Mouse (Mus musculus): ENCODE measurements at regions not wholly inside any gene's neighbourhood (a gene's known extent, or its start where the extent isn't known, plus 50 kb on each side); places are given as distances from the start of the nearest gene placed in this dataset.

DNA sequence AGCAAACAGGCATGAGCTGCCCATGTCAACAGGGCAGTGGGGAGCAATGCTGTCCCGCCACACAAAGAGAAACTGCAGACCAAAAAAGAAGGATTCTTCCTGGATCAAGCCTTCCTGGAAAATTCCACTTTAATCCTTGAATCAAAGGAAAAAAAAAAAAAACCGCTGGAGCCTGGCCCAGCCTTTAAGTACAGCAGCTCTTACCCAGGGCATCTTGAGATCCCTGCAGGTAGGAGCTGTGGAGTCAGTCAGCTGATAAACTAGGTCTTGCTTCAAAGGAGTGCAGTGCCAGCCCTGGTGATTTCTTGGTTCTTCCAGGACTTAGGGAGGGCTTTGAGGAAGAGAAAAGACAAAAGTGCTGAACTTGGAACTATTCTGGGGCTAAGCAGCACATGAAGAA, 181.6 kb upstream of the Dyrk2 start:
- no peak overlapping the region for H3K4me3 ChIP-seq (replicated peaks)
- H3K9ac ChIP-seq (replicated peaks) = no peak overlapping the region
- H3K9me3 ChIP-seq (replicated peaks) = no peaks in the 10 kb centered on the region
- peaks cover 15% of the 10 kb centered on the region for H3K4me1 ChIP-seq
- H3K27ac ChIP-seq (replicated peaks) = no peak overlapping the region
- no peaks in the 10 kb centered on the region for H3K27me3 ChIP-seq (replicated peaks)
- no peak for ATAC-seq (ENCODE audit: low FRiP score)
- no peaks in the 10 kb centered on the region for H3K36me3 ChIP-seq
- no peak overlapping the region for H3K4me2 ChIP-seq
- WGBS = 77% methylated on average over 2 of the region's 2 CpGs

DNA sequence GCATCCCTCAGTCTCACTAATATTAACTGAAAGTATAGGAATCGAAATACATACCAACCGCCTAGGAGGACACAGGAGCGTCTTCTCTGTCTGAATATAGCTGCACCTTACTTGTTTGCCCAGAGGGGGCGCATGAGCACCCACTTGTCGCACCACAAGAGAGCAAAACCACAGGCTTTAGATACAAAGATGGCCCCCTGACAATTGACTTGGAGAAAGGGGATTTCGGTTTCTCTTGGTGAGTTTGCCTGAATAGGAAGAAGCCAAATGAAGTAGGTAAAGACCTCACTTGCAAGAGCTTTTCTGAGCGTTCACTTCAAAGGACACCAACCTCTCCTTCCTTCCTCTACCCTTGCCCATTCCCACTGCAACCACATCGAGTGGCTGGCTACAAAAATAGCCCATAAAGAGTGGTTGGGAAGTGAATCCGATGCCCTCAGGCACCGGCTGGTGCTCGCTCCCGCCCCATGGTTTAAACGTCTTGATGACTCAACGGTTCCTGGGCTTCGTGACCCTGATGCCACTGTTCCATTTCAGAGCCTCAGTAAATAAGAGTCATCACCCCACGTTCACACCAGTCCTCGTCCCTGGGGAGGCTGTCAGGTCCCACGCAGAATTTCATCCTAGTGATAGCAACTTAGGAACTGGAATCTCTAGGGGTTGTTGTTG, 180.1 kb upstream of the Dyrk2 start:
- Histone ChIP-seq H3K9me3 (replicated peaks) (no peaks in the 10 kb centered on the region), H3K36me3 (no peaks in the 10 kb centered on the region), H3K4me1 (peaks cover 7% of the 10 kb centered on the region), H3K27ac (replicated peaks) (no peak overlapping the region), H3K4me3 (replicated peaks) (no peak overlapping the region), H3K4me2 (no peak overlapping the region), H3K27me3 (replicated peaks) (no peaks in the 10 kb centered on the region), H3K9ac (replicated peaks) (no peak overlapping the region)
- WGBS = 81% methylated on average over 18 of the region's 18 CpGs
- ATAC-seq (ENCODE audit: low FRiP score) = no peak

DNA sequence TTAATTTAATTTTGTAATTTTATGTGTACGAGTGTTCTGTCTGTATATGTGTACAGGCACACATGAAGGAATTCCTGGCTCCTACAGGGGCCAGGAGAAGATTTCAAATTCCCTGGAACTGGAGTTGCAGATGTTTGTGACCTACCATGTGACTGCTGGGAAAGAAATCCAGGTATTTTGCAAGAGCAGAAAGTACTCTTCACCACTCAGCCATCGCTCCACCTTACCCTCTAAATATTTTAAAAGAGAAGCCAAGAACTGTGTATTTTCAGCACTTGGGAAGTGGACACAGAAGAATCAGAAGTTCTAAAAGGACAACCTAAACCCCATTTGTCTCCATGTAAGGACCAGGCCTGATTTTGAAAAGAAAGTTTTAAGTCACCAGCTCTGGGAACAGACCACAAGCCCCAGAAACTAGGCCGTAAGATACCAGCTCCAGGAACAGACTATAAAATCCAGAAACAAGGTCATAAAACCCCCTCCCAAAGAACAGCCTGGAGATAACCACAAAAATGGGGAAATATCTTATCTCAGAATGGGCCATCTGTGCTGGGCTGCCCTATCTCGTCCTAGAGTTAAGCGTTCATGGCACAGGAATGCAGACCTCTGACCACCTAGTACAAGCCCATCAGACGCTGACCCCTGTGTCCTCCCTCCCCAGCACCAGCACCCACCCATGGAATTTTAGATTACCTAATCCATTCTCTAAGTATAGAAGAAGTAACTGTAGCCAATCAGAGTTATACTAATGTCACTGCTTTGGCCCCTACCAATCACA, 178.8 kb upstream of the Dyrk2 start:
- no peaks in the 10 kb centered on the region for H3K4me1 ChIP-seq
- H3K27me3 ChIP-seq (replicated peaks) = no peaks in the 10 kb centered on the region
- 92% methylated on average over 6 of the region's 6 CpGs for WGBS
- no peak overlapping the region for H3K4me2 ChIP-seq
- no peaks in the 10 kb centered on the region for H3K9me3 ChIP-seq (replicated peaks)
- no peak overlapping the region for H3K9ac ChIP-seq (replicated peaks)
- H3K4me3 ChIP-seq (replicated peaks) = no peak overlapping the region
- H3K27ac ChIP-seq (replicated peaks) = no peak overlapping the region
- no peak for ATAC-seq (ENCODE audit: low FRiP score)
- H3K36me3 ChIP-seq = no peaks in the 10 kb centered on the region

DNA sequence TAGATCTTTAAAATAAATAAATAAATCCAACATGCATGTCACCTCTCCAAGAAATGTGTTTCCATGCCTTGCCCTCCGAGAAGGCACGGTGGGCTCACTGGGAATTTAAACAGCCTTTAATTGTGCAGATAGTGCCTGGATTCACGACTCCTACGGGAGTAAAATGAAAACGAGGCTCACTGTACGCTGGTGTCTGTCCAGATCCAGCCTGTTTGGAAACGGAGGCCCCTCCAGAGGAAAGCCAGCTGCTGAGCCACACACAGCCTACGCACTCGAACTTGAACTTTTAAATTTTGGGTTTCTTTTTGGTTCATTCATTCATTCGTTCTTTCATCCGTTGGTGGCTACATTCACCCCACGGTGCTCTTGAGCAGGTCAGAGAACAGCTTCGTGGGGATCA, 175.1 kb upstream of the Dyrk2 start:
- 79% methylated on average over 13 of the region's 13 CpGs for WGBS
- Histone ChIP-seq H3K9ac (replicated peaks) (no peak overlapping the region), H3K27ac (replicated peaks) (no peak overlapping the region), H3K36me3 (no peaks in the 10 kb centered on the region), H3K4me2 (no peak overlapping the region), H3K27me3 (replicated peaks) (no peaks in the 10 kb centered on the region), H3K4me3 (replicated peaks) (no peak overlapping the region), H3K4me1 (no peaks in the 10 kb centered on the region), H3K9me3 (replicated peaks) (no peaks in the 10 kb centered on the region)
- no peak for ATAC-seq (ENCODE audit: low FRiP score)

DNA sequence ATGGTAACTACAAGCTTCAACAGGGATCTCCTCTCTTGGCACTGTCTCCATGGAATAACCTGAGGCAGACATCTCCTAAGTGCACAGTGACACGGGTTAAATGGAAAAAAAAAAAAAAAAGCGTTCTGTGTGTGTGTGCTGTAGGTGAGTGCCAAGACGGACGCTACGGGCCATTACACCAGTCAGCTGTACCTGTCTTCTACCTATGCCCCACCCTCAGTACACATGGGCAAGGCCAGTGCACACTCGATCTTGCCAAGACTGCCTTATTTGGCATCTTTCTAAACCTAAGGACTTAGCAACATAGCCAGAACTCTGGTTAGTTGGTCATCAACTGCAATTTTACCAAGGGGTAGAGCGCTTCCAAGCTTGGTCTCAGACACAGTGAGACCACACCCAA, 173.1 kb upstream of the Dyrk2 start:
- no peak overlapping the region for H3K4me3 ChIP-seq (replicated peaks)
- no peaks in the 10 kb centered on the region for H3K36me3 ChIP-seq
- H3K27me3 ChIP-seq (replicated peaks) = no peaks in the 10 kb centered on the region
- no peaks in the 10 kb centered on the region for H3K9me3 ChIP-seq (replicated peaks)
- no peak overlapping the region for H3K9ac ChIP-seq (replicated peaks)
- no peak for ATAC-seq (ENCODE audit: low FRiP score)
- no peak overlapping the region for H3K4me2 ChIP-seq
- no peak overlapping the region for H3K27ac ChIP-seq (replicated peaks)
- H3K4me1 ChIP-seq = no peaks in the 10 kb centered on the region
- WGBS = 93% methylated on average over 7 of the region's 7 CpGs

DNA sequence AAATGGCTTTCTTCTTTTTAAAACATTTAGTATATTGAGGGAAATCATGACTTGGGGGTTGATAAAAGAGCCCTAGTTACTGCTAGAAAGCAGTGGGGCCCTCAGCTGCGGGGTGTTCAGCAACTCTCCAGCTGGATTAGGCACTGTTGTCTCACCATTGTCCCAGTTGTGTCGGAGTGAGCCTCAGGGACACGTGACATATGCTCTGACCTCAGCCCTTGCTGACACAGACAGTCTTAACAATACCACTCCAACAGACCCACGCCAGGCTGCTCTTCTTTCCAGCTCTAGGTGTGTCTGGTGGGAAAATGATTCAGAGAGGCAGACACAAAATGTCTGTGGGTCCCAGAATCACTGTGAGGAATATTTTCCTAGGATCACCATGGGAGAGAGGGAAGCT, 170.2 kb upstream of the Dyrk2 start:
- no peak overlapping the region for H3K9ac ChIP-seq (replicated peaks)
- no peak overlapping the region for H3K4me2 ChIP-seq
- H3K4me1 ChIP-seq = no peaks in the 10 kb centered on the region
- H3K27me3 ChIP-seq (replicated peaks) = no peaks in the 10 kb centered on the region
- ATAC-seq (ENCODE audit: low FRiP score) = no peak
- H3K36me3 ChIP-seq = no peaks in the 10 kb centered on the region
- no peak overlapping the region for H3K27ac ChIP-seq (replicated peaks)
- WGBS = 26% methylated on average over 4 of the region's 4 CpGs
- H3K4me3 ChIP-seq (replicated peaks) = no peak overlapping the region
- no peaks in the 10 kb centered on the region for H3K9me3 ChIP-seq (replicated peaks)

DNA sequence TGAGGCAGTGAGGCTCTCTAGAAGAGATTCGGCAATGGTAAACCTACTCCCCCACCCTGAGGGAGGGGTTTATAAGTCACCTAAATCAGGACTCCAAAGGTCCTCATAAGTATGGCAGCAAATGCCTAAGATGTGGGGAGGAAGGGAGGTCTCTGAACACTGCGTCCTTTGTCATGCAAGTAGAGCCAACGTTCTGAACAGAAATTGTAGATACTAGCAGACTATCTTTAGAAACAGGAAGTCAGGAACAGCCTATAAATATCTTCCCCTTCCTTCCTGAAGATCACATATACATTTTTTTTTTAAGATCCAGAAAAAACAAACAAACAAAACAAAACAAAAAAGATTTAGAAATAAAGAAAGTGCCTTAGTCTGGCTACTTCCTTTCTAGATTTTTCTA, 169.7 kb upstream of the Dyrk2 start:
- Histone ChIP-seq H3K27ac (replicated peaks) (no peak overlapping the region), H3K4me3 (replicated peaks) (no peak overlapping the region), H3K9me3 (replicated peaks) (no peaks in the 10 kb centered on the region), H3K27me3 (replicated peaks) (no peaks in the 10 kb centered on the region), H3K9ac (replicated peaks) (no peak overlapping the region), H3K4me2 (no peak overlapping the region), H3K4me1 (no peaks in the 10 kb centered on the region), H3K36me3 (no peaks in the 10 kb centered on the region)
- 66% methylated on average over 3 of the region's 3 CpGs for WGBS
- ATAC-seq (ENCODE audit: low FRiP score) = no peak

DNA sequence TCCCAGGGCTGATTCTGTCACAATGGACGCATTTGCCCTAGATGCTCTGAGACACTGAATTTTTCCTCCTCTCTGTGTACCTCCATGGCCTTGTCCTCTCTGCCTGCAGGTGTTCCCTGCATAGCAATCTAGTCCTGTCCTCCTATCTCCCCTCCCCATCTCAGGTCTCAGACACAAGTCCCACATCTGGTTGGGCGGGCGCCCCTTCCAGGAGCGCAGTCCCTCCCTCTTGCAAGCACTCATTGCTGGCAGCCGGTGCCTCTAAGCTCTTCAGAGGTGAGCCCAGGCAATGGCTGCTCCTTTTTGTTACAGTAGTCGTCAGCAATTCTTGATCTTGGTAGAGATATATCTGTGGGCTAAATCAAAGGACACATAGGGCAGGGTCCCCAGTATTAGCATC, 169.0 kb upstream of the Dyrk2 start:
- Histone ChIP-seq H3K9ac (replicated peaks) (no peak overlapping the region), H3K27me3 (replicated peaks) (no peaks in the 10 kb centered on the region), H3K36me3 (no peaks in the 10 kb centered on the region), H3K4me1 (no peaks in the 10 kb centered on the region), H3K4me2 (no peak overlapping the region), H3K4me3 (replicated peaks) (no peak overlapping the region), H3K27ac (replicated peaks) (no peak overlapping the region), H3K9me3 (replicated peaks) (no peaks in the 10 kb centered on the region)
- ATAC-seq (ENCODE audit: low FRiP score) = no peak
- WGBS = 89% methylated on average over 6 of the region's 6 CpGs

DNA sequence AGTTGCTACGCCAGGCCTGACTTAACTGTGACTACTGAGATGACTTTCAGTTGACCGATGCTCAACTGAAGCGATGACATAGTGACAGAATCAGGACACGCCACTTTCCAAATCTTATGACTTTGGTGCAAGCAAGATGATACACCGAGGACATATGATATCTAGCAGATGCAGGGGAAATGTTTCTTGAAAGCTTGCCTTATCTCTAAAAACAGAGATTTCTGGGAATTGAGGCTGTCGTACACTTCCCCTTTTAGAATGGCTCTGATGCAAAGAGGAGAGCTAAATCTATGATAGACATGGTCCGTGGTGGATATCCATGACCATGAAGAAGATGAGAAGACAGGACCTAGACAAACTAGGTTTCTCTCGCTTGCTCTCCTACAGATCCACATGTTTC, 167.8 kb upstream of the Dyrk2 start:
- no peak overlapping the region for H3K9ac ChIP-seq (replicated peaks)
- H3K4me2 ChIP-seq = no peak overlapping the region
- H3K4me3 ChIP-seq (replicated peaks) = no peak overlapping the region
- 93% methylated on average over 8 of the region's 8 CpGs for WGBS
- H3K36me3 ChIP-seq = no peaks in the 10 kb centered on the region
- H3K27me3 ChIP-seq (replicated peaks) = no peaks in the 10 kb centered on the region
- H3K9me3 ChIP-seq (replicated peaks) = no peaks in the 10 kb centered on the region
- ATAC-seq (ENCODE audit: low FRiP score) = no peak
- no peak overlapping the region for H3K27ac ChIP-seq (replicated peaks)
- H3K4me1 ChIP-seq = no peaks in the 10 kb centered on the region

DNA sequence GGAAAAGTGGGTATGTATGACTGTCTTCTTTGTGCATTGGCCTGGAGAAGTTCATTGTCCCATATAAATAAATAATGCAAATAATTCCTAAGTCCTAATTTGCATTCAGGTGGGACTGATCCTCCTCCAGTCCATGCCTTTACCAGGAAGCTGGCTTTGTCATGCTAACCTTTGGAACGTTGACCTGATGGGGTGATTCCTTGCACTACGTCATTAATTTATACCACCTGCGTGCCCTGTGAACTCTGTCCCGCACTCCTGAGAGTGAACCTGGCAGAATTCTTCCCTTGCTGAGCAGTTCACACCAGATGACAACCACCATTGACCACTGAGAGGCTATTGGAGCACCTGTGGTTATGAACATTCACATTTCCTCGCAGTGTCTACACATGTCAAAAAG, 165.9 kb upstream of the Dyrk2 start:
- Histone ChIP-seq H3K36me3 (no peaks in the 10 kb centered on the region), H3K27ac (replicated peaks) (no peak overlapping the region), H3K27me3 (replicated peaks) (no peaks in the 10 kb centered on the region), H3K9ac (replicated peaks) (no peak overlapping the region), H3K4me2 (no peak overlapping the region), H3K9me3 (replicated peaks) (no peaks in the 10 kb centered on the region), H3K4me1 (peaks cover 4% of the 10 kb centered on the region; the same call in 1 of the 2 replicates), H3K4me3 (replicated peaks) (no peak overlapping the region)
- ATAC-seq (ENCODE audit: low FRiP score) = no peak
- WGBS = 88% methylated on average over 5 of the region's 5 CpGs

DNA sequence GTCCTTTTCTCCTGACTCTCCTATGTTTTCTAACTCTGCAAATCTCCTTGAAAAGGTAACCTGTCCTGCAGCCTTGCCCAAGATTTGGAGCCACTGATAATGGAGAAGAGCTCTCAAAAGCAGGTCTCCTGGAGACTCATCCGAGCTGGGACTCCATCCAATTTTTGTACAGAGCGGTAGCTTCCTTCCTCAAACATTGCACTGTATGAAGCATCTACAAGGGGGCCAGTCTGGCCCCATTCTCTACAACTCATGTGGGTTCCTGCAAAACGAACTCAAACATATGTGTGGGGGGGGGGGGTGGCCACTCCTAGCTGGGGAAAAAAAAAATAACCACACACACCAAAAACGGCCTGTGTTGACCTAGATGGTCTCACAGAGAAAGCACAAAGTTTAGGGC, 164.4 kb upstream of the Dyrk2 start:
- no peaks in the 10 kb centered on the region for H3K36me3 ChIP-seq
- WGBS = 87% methylated on average over 4 of the region's 4 CpGs

More for the DNA sequence above, 164.4 kb upstream of the Dyrk2 start:
- Histone ChIP-seq H3K4me1 (peaks cover 4% of the 10 kb centered on the region; the same call in 1 of the 2 replicates), H3K4me2 (no peak overlapping the region), H3K9ac (replicated peaks) (no peak overlapping the region), H3K4me3 (replicated peaks) (no peak overlapping the region), H3K27me3 (replicated peaks) (no peaks in the 10 kb centered on the region), H3K9me3 (replicated peaks) (no peaks in the 10 kb centered on the region), H3K27ac (replicated peaks) (no peak overlapping the region)
- ATAC-seq (ENCODE audit: low FRiP score) = no peak

Data from neural tube, embryonic 15.5 days (tissue).